Mouse (Mus musculus) hindbrain, embryonic 13.5 days (tissue): ENCODE measurements at regions not wholly inside any gene's neighbourhood (a gene's known extent, or its start where the extent isn't known, plus 50 kb on each side); places are given as distances from the start of the nearest gene placed in this dataset.

Experiments
- ATAC-seq: fragments of 200-750 bp; cut with Nextera tagmentation; 2 replicates; pipeline ENCODE4 v1.8.0; 2017; ENCODE audit warnings: moderate TSS enrichment; ENCODE audit not compliant: low FRiP score
- H3K27ac ChIP-seq: fragments of 300-500 bp; sonication (generic); 2 replicates; pipeline ENCODE4 v1.5.1; 2015; ENCODE audit warnings: inconsistent platforms, mild to moderate bottlenecking, moderate library complexity
- H3K27me3 ChIP-seq: fragments of 300-500 bp; sonication (generic); 2 replicates; pipeline ENCODE4 v1.6.1; 2015; ENCODE audit warnings: mild to moderate bottlenecking, inconsistent platforms
- H3K36me3 ChIP-seq: fragments of 300-500 bp; sonication (generic); 2 replicates; pipeline ENCODE4 v1.6.1; 2015; ENCODE audit warnings: mild to moderate bottlenecking, inconsistent platforms
- H3K4me1 ChIP-seq: fragments of 300-500 bp; sonication (generic); replicated peaks from 2 replicates; pipeline ENCODE4 v1.6.1; 2015; ENCODE audit warnings: inconsistent platforms
- H3K4me2 ChIP-seq: fragments of 300-500 bp; sonication (generic); 2 replicates; pipeline ENCODE4 v1.6.1; 2015; ENCODE audit warnings: inconsistent platforms, mild to moderate bottlenecking, moderate library complexity
- H3K4me3 ChIP-seq: fragments of 300-500 bp; sonication (generic); 2 replicates; pipeline ENCODE4 v1.5.1; 2015; ENCODE audit warnings: mild to moderate bottlenecking, inconsistent platforms
- H3K9ac ChIP-seq: fragments of 300-500 bp; sonication (generic); 2 replicates; pipeline ENCODE4 v1.6.1; 2015; ENCODE audit warnings: mild to moderate bottlenecking, inconsistent platforms
- H3K9me3 ChIP-seq: fragments of 300-500 bp; sonication (generic); 2 replicates; pipeline ENCODE4 v1.6.1; 2016; ENCODE audit warnings: inconsistent platforms
- WGBS: fragments of 180-500 bp; shearing (Covaris S2); methylation state at CpG from one replicate; pipeline ENCODE4 v1.1.7; 2015; 5-methylcytosine and 5-hydroxymethylcytosine counted together

DNA sequence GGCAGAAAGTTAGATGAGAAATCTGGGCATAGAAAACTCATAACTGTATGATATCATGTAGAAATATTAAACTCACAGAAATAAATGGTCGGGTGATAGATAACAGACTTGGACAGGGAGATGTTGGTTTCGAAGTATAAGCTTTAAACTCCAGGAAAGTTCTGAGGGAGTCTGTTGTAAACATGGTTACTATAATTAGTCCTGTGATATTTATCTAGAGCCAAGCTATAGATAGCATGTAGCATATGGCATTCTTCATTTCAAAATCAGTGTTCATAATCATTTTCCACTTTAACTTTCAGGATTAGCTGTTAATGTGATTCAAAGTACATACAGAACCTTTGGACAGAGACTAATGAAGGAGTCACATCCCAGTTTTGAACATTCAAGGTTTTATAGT, 387.5 kb upstream of the Xrcc4 start:
- no peak for ATAC-seq
- 95% methylated on average over 2 of the region's 2 CpGs for WGBS

DNA sequence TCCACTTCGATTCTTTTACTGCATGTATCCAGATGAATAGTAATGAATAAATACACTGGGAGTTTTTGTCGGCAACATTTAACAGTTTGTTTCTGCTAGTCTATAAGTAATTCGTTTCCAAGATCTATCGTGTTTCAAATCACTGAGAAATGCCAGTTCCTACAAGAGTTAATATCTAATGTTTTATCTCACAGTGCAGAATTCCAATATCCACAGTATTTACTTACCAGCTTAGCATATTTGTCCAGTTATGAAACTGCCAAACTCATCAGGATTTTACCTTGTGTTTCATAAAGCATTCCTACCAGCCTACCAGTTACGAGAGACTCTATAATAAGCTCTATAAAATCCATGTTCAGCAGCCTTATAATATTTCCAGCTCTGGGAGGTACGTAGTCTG, 385.1 kb upstream of the Xrcc4 start:
- H3K4me3 ChIP-seq: no peak overlapping the region
- H3K4me1 ChIP-seq: no peaks in the 10 kb centered on the region
- no peaks in the 10 kb centered on the region for H3K9me3 ChIP-seq
- 92% methylated on average over 6 of the region's 6 CpGs for WGBS
- no peaks in the 10 kb centered on the region for H3K27me3 ChIP-seq
- H3K9ac ChIP-seq: no peak overlapping the region
- no peak overlapping the region for H3K27ac ChIP-seq
- no peak for ATAC-seq
- H3K36me3 ChIP-seq: no peaks in the 10 kb centered on the region
- H3K4me2 ChIP-seq: no peak overlapping the region

More for the DNA sequence above, 387.5 kb upstream of the Xrcc4 start:
- Histone ChIP-seq H3K9me3 (no peaks in the 10 kb centered on the region), H3K27me3 (no peaks in the 10 kb centered on the region), H3K4me2 (no peak overlapping the region), H3K4me1 (no peaks in the 10 kb centered on the region), H3K4me3 (no peak overlapping the region), H3K27ac (no peak overlapping the region), H3K9ac (no peak overlapping the region), H3K36me3 (no peaks in the 10 kb centered on the region)

- Histone ChIP-seq H3K36me3 (no peaks in the 10 kb centered on the region), H3K4me3 (no peak overlapping the region), H3K27me3 (no peaks in the 10 kb centered on the region), H3K27ac (no peak overlapping the region), H3K9me3 (no peaks in the 10 kb centered on the region), H3K4me1 (no peaks in the 10 kb centered on the region), H3K4me2 (no peak overlapping the region), H3K9ac (no peak overlapping the region)
- ATAC-seq: no peak
Measured at GRCm38 (mm10) chr13:90474053-90474452, 384.6 kb upstream of the Xrcc4 start.

- 88% methylated on average over 8 of the region's 8 CpGs for WGBS
- no peak overlapping the region for H3K27ac ChIP-seq
- no peaks in the 10 kb centered on the region for H3K36me3 ChIP-seq
- no peak overlapping the region for H3K9ac ChIP-seq
- no peaks in the 10 kb centered on the region for H3K9me3 ChIP-seq
- no peaks in the 10 kb centered on the region for H3K27me3 ChIP-seq
- ATAC-seq: no peak
- no peaks in the 10 kb centered on the region for H3K4me1 ChIP-seq
- H3K4me3 ChIP-seq: no peak overlapping the region
- no peak overlapping the region for H3K4me2 ChIP-seq
Measured at GRCm38 (mm10) chr13:90473041-90473825, 383.8 kb upstream of the Xrcc4 start.

DNA sequence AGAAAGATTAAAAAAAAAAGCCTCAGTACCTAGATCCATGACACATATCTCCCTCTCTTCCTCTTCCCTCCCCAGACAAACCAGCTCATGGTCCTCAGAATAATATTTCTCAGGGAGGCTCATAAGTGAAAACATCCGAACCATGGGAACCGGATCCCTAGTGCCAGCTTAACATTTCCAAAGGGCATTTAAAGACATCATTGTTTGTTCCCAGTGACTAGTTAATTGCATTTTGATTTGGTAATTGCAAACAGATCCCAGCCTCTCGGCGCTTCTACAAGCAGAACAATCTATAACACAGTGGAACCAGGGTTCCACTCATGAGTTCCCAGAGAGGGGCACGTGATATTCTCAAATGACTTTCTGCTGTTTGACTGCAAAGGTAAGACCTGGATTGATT, 376.7 kb upstream of the Xrcc4 start:
- H3K27ac ChIP-seq: no peak overlapping the region
- no peaks in the 10 kb centered on the region for H3K36me3 ChIP-seq
- H3K9ac ChIP-seq: no peak overlapping the region
- H3K4me2 ChIP-seq: no peak overlapping the region
- H3K27me3 ChIP-seq: no peaks in the 10 kb centered on the region
- no peaks in the 10 kb centered on the region for H3K9me3 ChIP-seq
- H3K4me1 ChIP-seq: no peaks in the 10 kb centered on the region
- WGBS: 71% methylated on average over 5 of the region's 5 CpGs
- no peak overlapping the region for H3K4me3 ChIP-seq
- ATAC-seq: no peak

DNA sequence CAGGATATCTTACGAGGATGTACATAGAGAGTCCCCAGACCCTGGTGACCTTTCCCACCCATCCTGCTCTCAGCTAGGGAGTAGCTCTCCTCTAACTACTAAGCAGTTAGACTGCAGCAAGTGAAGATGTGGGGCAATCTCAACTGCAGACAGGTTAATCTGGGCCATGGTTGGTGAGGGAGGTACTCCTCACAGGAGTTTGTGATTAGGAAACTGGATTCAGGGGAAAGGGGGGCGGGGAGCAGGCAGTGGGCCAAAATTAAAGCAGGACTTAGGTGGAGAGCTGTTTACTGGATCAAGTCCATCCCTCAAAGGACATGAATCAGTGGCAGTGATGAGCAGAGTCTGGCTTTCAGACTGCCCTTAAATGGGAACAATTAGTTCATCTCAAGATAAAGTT, 374.6 kb upstream of the Xrcc4 start:
- Histone ChIP-seq H3K9me3 (no peaks in the 10 kb centered on the region), H3K4me1 (no peaks in the 10 kb centered on the region), H3K27me3 (no peaks in the 10 kb centered on the region), H3K4me2 (no peak overlapping the region), H3K36me3 (no peaks in the 10 kb centered on the region), H3K4me3 (no peak overlapping the region), H3K27ac (no peak overlapping the region), H3K9ac (no peak overlapping the region)
- ATAC-seq: no peak
- 85% methylated on average over 2 of the region's 2 CpGs for WGBS

DNA sequence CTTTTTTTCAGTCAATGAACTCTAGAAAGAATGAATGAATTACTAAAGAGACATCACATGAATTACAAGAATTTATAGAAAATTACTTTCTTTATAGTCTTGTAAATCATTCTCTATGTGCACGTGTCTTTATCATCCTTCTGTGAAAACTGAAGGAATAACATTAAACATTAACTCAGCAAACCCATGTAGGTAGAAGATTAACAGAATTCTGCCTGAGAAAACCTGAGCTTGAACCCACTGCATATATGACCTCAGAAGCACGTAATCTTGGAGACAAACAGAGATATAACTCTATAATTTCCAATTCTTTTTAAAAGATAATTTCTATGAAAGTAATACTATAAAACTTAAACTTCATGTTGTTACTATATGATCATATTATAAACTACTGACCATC, 374.0 kb upstream of the Xrcc4 start:
- ATAC-seq: no peak
- 71% methylated on average over 2 of the region's 2 CpGs for WGBS
- no peak overlapping the region for H3K4me2 ChIP-seq

GRCm38 (mm10) chr13:90454631-90455030, 365.2 kb upstream of the Xrcc4 start:
- no peak for ATAC-seq

More for the DNA sequence above, 374.0 kb upstream of the Xrcc4 start:
- Histone ChIP-seq H3K9ac (no peak overlapping the region), H3K4me1 (no peaks in the 10 kb centered on the region), H3K36me3 (no peaks in the 10 kb centered on the region), H3K9me3 (no peaks in the 10 kb centered on the region), H3K27me3 (no peaks in the 10 kb centered on the region), H3K4me3 (no peak overlapping the region), H3K27ac (no peak overlapping the region)

DNA sequence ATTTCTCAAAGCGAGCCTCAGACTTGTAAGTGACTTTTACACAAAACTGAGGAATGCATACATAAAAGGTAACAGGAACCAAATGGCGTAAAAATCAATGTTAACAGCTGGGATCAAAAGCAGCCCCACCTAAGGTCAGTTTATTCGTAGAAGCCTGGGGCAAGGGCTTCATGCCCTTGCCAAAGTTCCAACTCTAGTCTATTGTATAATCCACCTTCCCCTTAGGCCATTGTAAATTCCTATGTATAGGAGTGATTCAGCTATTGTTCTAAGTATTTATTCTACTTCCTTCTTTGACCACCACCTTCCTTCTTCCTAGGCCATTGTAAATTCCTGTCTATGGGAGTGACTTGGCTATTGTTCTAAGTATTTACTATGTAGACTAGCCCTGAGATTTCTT, 337.5 kb upstream of the Xrcc4 start:
- no peaks in the 10 kb centered on the region for H3K4me1 ChIP-seq
- no peak overlapping the region for H3K4me2 ChIP-seq
- no peak overlapping the region for H3K9ac ChIP-seq
- no peak overlapping the region for H3K4me3 ChIP-seq
- H3K36me3 ChIP-seq: no peaks in the 10 kb centered on the region
- H3K27me3 ChIP-seq: no peaks in the 10 kb centered on the region
- ATAC-seq: no peak
- H3K9me3 ChIP-seq: peaks cover 4% of the 10 kb centered on the region
- H3K27ac ChIP-seq: no peak overlapping the region
- WGBS: 93% methylated on average over 3 of the region's 3 CpGs

More at GRCm38 (mm10) chr13:90454631-90455030, 365.2 kb upstream of the Xrcc4 start:
- no peaks in the 10 kb centered on the region for H3K36me3 ChIP-seq
- no peak overlapping the region for H3K4me2 ChIP-seq
- no peak overlapping the region for H3K9ac ChIP-seq
- H3K27ac ChIP-seq: no peak overlapping the region
- H3K9me3 ChIP-seq: peaks cover 9% of the 10 kb centered on the region; the same call in 1 of the 2 replicates
- no peak overlapping the region for H3K4me3 ChIP-seq
- no peaks in the 10 kb centered on the region for H3K4me1 ChIP-seq
- no peaks in the 10 kb centered on the region for H3K27me3 ChIP-seq

DNA sequence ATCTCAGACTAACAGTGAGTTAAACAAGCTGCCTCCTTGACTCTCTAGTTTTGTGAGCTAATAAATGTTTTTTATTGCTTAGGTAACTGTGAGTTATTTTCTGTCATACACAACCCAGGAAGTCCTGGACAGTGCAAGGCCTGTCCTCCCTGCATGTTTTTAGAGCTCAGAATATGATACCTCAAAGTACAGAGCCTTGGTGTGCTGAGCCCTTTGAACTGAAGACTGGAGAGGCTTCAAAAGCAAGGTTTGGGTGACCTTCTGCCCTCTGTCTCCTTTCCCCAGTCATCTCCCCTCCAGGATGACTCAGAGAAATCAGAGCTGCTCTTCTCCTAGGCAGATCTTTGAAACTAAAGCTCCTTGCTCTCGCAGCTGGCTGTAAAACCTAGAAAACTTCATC, 336.0 kb upstream of the Xrcc4 start:
- no peak for ATAC-seq
- no peaks in the 10 kb centered on the region for H3K4me1 ChIP-seq
- H3K4me3 ChIP-seq: no peak overlapping the region
- WGBS: 76% methylated on average over 1 of the region's 1 CpGs
- H3K36me3 ChIP-seq: no peaks in the 10 kb centered on the region
- peaks cover 4% of the 10 kb centered on the region for H3K9me3 ChIP-seq
- H3K9ac ChIP-seq: no peak overlapping the region
- no peak overlapping the region for H3K4me2 ChIP-seq
- H3K27me3 ChIP-seq: no peaks in the 10 kb centered on the region
- H3K27ac ChIP-seq: no peak overlapping the region

DNA sequence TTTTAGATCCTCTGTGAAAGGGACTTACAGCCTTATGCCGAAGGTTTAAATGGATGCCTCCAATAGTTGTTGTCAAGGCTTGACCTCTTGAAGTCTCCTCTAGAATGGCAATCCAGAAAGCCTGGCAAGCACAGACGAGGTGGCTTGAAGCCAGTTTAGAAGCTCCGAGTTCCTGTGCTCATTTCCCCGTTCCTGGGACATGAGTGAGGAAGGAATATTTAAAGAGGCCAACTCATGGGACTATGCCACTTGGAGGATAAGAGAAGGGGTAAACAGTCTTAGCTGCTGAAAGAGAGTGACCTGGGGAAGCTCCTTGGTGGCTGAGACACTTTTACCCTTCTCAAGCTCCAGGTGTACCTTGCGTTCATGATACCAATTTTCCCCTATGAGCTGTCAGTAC, 335.1 kb upstream of the Xrcc4 start:
- no peaks in the 10 kb centered on the region for H3K27me3 ChIP-seq
- H3K4me2 ChIP-seq: no peak overlapping the region
- H3K4me1 ChIP-seq: no peaks in the 10 kb centered on the region
- ATAC-seq: no peak
- H3K9ac ChIP-seq: no peak overlapping the region
- H3K36me3 ChIP-seq: no peaks in the 10 kb centered on the region
- 86% methylated on average over 5 of the region's 5 CpGs for WGBS
- no peak overlapping the region for H3K27ac ChIP-seq
- no peak overlapping the region for H3K4me3 ChIP-seq
- H3K9me3 ChIP-seq: peaks cover 2% of the 10 kb centered on the region

DNA sequence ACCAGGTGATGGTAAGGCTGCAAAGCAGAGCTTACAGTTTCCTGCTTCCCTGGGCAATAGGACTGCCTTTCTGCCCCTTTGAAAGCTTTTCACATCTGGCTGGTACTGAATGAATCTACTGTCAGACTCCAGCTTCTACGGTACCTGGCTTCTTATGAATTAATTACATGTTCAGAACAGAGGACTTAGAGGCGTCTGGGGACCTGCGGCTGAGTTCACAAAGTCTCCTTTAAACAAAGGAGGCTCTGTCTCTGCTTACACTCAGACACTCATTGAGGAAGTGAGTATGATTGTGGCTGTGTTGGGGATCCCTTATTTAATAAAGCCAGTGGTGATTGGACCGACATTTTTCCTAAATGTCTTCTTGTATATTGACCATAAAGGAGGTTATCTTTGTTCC, 331.6 kb upstream of the Xrcc4 start:
- no peak overlapping the region for H3K4me2 ChIP-seq
- no peaks in the 10 kb centered on the region for H3K27me3 ChIP-seq
- H3K9me3 ChIP-seq: no peaks in the 10 kb centered on the region
- no peaks in the 10 kb centered on the region for H3K36me3 ChIP-seq
- H3K27ac ChIP-seq: no peak overlapping the region
- no peaks in the 10 kb centered on the region for H3K4me1 ChIP-seq
- no peak for ATAC-seq
- 52% methylated on average over 4 of the region's 4 CpGs for WGBS
- H3K9ac ChIP-seq: no peak overlapping the region
- no peak overlapping the region for H3K4me3 ChIP-seq

- Histone ChIP-seq H3K4me1 (no peaks in the 10 kb centered on the region), H3K4me3 (no peak overlapping the region), H3K4me2 (no peak overlapping the region), H3K27me3 (no peaks in the 10 kb centered on the region), H3K9me3 (no peaks in the 10 kb centered on the region), H3K9ac (no peak overlapping the region), H3K27ac (no peak overlapping the region), H3K36me3 (no peaks in the 10 kb centered on the region)
- 96% methylated on average over 4 of the region's 4 CpGs for WGBS
- ATAC-seq: no peak
Measured at GRCm38 (mm10) chr13:90404392-90404791, 315.0 kb upstream of the Xrcc4 start.
